Comparison of ENCODE assay signal across 8 mouse cellular contexts in genomic region chr4:106678442-106679118, GRCm38 (mm10). TPM values are rescaled to one million over a fixed set of nuclear protein-coding genes. Genes with fewer than 3 reads are reported as not detected.
DNase-seq lines count a peak whose midpoint lies in the region; ATAC-seq and TF ChIP-seq lines count a peak whose summit lies in the region.

Gene Ttc4, minus strand, starts transcription at chr4:106678944.

- H3K9me3 ChIP-seq in embryonic facial prominence, embryonic 15.5 days (replicated peaks), result no peaks in the 10 kb centered on the region
- no peaks in the 10 kb centered on the region for H3K9me3 ChIP-seq in limb, embryonic 14.5 days (ENCODE audit: control insufficient read depth, low read length)
- H3K9me3 ChIP-seq in midbrain, postnatal 0 days (ENCODE audit: low read length), result no peaks in the 10 kb centered on the region

- peak; percentile 67; the same call in 1 of the 2 replicates for TF ChIP-seq POLR2A in bone marrow, adult 2 months (IDR thresholded peaks at IDR 0.05; ENCODE audit: borderline replicate concordance, control insufficient read depth, low read depth, low read length)
- 0 out of 2 replicates have a peak, but pooled peaks have one; percentile 59 for TF ChIP-seq POLR2A in limb, embryonic 14.5 days (IDR thresholded peaks at IDR 0.05; ENCODE audit: borderline replicate concordance, extremely low read depth, insufficient read depth, insufficient read length)

- WGBS in bone marrow, adult 2 months, result under 1% methylated on average over 43 of the region's 43 CpGs
- WGBS in embryonic facial prominence, embryonic 15.5 days, result under 1% methylated on average over 43 of the region's 43 CpGs
- WGBS in limb, embryonic 14.5 days, result under 1% methylated on average over 41 of the region's 43 CpGs
- under 1% methylated on average over 42 of the region's 43 CpGs for WGBS in midbrain, postnatal 0 days

- ATAC-seq in embryonic facial prominence, embryonic 15.5 days (ENCODE audit: insufficient number of reproducible peaks, low FRiP score, low TSS enrichment, low read depth), result peak; percentile 95
- ATAC-seq in limb, embryonic 14.5 days (ENCODE audit: low FRiP score, low read depth), result peak; percentile 99
- peak; percentile 94 for ATAC-seq in midbrain, postnatal 0 days (ENCODE audit: low FRiP score)

- H3K9ac ChIP-seq in embryonic facial prominence, embryonic 15.5 days, result peak within 1 kb of the TSS; percentile 97
- peak within 1 kb of the TSS; percentile 87 for H3K9ac ChIP-seq in limb, embryonic 14.5 days (ENCODE audit: low read depth, low read length, severe bottlenecking)
- H3K9ac ChIP-seq in midbrain, postnatal 0 days (replicated peaks; ENCODE audit: low read length, poor library complexity, severe bottlenecking), result peak within 1 kb of the TSS; percentile 83

- peak; percentile 93 for DNase-seq in 416B (ENCODE audit: low read depth)
- peak; percentile 81 for DNase-seq in heart, adult 8-10 months (ENCODE audit: low spot score)
- DNase-seq in kidney, adult 9 months, result peak; percentile 90
- DNase-seq in limb, embryonic 14.5 days (ENCODE audit: low spot score), result peak; percentile 92
- peak; percentile 91 for DNase-seq in midbrain, postnatal 0 days (ENCODE audit: low spot score)
- peak; percentile 84 to 90 for DNase-seq in spleen, postnatal 14 days (ENCODE audit: low spot score in 2 of 2)

- H3K4me1 ChIP-seq in bone marrow, adult 2 months (ENCODE audit: control insufficient read depth, insufficient read depth, low read length), result no peaks in the 10 kb centered on the region; the same call in 1 of the 2 replicates
- peaks cover 7% of the 10 kb centered on the region for H3K4me1 ChIP-seq in embryonic facial prominence, embryonic 15.5 days
- peaks cover 7% of the 10 kb centered on the region for H3K4me1 ChIP-seq in limb, embryonic 14.5 days (ENCODE audit: control insufficient read depth, insufficient read depth, low read length)
- 0 out of 2 replicates have a peak, but pooled peaks cover 4% of the 10 kb centered on the region for H3K4me1 ChIP-seq in midbrain, postnatal 0 days (ENCODE audit: insufficient read depth, low read length)

- H3K4me2 ChIP-seq in embryonic facial prominence, embryonic 15.5 days (replicated peaks), result peak within 1 kb of the TSS; percentile 75
- peak within 1 kb of the TSS; percentile 83 for H3K4me2 ChIP-seq in limb, embryonic 14.5 days (replicated peaks; ENCODE audit: low read depth, low read length, severe bottlenecking)
- H3K4me2 ChIP-seq in midbrain, postnatal 0 days (ENCODE audit: low read depth, low read length, poor library complexity, severe bottlenecking), result peak within 1 kb of the TSS; percentile 85

- TF ChIP-seq CTCF in bone marrow, adult 2 months (IDR thresholded peaks at IDR 0.05; ENCODE audit: control insufficient read depth, insufficient read depth, low read length), result peak; percentile 9; the same call in 1 of the 2 replicates
- TF ChIP-seq CTCF in midbrain, postnatal 0 days (IDR thresholded peaks at IDR 0.05), result no peak

- H3K27ac ChIP-seq in bone marrow, adult 2 months (ENCODE audit: control insufficient read depth, insufficient read depth, low read depth, low read length, poor library complexity), result peak within 1 kb of the TSS; percentile 52; the same call in 1 of the 2 replicates
- H3K27ac ChIP-seq in embryonic facial prominence, embryonic 15.5 days (replicated peaks), result peak within 1 kb of the TSS; percentile 71; the same call in 1 of the 2 replicates
- peak within 1 kb of the TSS; percentile 56 for H3K27ac ChIP-seq in limb, embryonic 14.5 days (replicated peaks; ENCODE audit: low read depth, low read length)
- peak within 1 kb of the TSS; percentile 55; the same call in 1 of the 2 replicates for H3K27ac ChIP-seq in midbrain, postnatal 0 days (ENCODE audit: low read depth, low read length)

- peak within 1 kb of the TSS; percentile 88 for H3K4me3 ChIP-seq in bone marrow, adult 2 months (replicated peaks; ENCODE audit: control insufficient read depth, low read depth, low read length)
- peak within 1 kb of the TSS; percentile 89 for H3K4me3 ChIP-seq in embryonic facial prominence, embryonic 15.5 days (replicated peaks)
- H3K4me3 ChIP-seq in limb, embryonic 14.5 days (replicated peaks; ENCODE audit: low read length), result peak within 1 kb of the TSS; percentile 86
- peak within 1 kb of the TSS; percentile 83 for H3K4me3 ChIP-seq in midbrain, postnatal 0 days (ENCODE audit: low read depth, low read length)

- H3K36me3 ChIP-seq in embryonic facial prominence, embryonic 15.5 days, result peaks cover 31% of the 10 kb centered on the region
- H3K36me3 ChIP-seq in limb, embryonic 14.5 days (ENCODE audit: control insufficient read depth, insufficient read depth, low read length), result peaks cover 35% of the 10 kb centered on the region
- peaks cover 24% of the 10 kb centered on the region for H3K36me3 ChIP-seq in midbrain, postnatal 0 days (ENCODE audit: insufficient read depth, low read length)

- H3K27me3 ChIP-seq in embryonic facial prominence, embryonic 15.5 days, result no peaks in the 10 kb centered on the region
- no peaks in the 10 kb centered on the region for H3K27me3 ChIP-seq in limb, embryonic 14.5 days (ENCODE audit: control insufficient read depth, insufficient read depth, low read length)
- H3K27me3 ChIP-seq in midbrain, postnatal 0 days (ENCODE audit: insufficient read depth, low read length), result no peaks in the 10 kb centered on the region

RNA-seq across cellular contexts. Expression of gene Ttc4, which starts in this region (rescaled TPM):
- 19.7 and 38.1 TPM in 2 replicates for polyA plus RNA-seq in bone marrow, adult 2 months (2011; ENCODE audit: insufficient read depth, insufficient read length, low replicate concordance, missing spikeins)
- polyA plus RNA-seq in embryonic facial prominence, embryonic 15.5 days (2015; fragmentation: Nextera tagmentation; extraction: Ambion mirVana), result 97.5 and 102 TPM in 2 replicates
- total RNA-seq in heart, adult 8-10 months (2022), result 10 to 100 TPM; 17.1 to 20.9 (median 19.0) TPM
- polyA plus RNA-seq in limb, embryonic 14.5 days (2012; rRNA removed), result 147 and 167 TPM in 2 replicates
- polyA plus RNA-seq in limb, embryonic 14.5 days (2014; fragmentation: Nextera tagmentation; extraction: Ambion mirVana), result 75.0 and 92.1 TPM in 2 replicates
- total RNA-seq in midbrain, postnatal 0 days (2014; rRNA removed), result 121 and 127 TPM in 2 replicates
- polyA plus RNA-seq in midbrain, postnatal 0 days (2015; fragmentation: Nextera tagmentation; extraction: Ambion mirVana), result 93.2 and 111 TPM in 2 replicates

Comparison
In these comparisons a context has a peak if more than half of its experiments do, and no peak if none do; other contexts are left out.
1. Peak in every context shown above with its lines: DNase-seq, ATAC-seq, H3K4me3 ChIP-seq and H3K27ac ChIP-seq.